Mouse (Mus musculus) G1E (cell line): Measurements from ENCODE around the gene Nfatc2ip. TPM values are rescaled to one million over a fixed set of nuclear protein-coding genes. Genes with fewer than 3 reads are reported as not detected.
"Not testable (repeated sequence)": the region's sequence is repeated elsewhere in the genome, so short reads cannot be mapped to it uniquely, and the experiment has no call there.

Experiments used
- ATAC-seq: 2 replicates; pipeline ENCODE4 v1.8.0; 2016; ENCODE audit warnings: mild to moderate bottlenecking; ENCODE audit not compliant: insufficient number of reproducible peaks, poor library complexity, low FRiP score, severe bottlenecking; ENCODE audit errors: extremely low read depth
- DNase-seq: peaks from one replicate; pipeline ENCODE4 v3.0.0; 2012; ENCODE audit warnings: low spot score
- H3K27me3 ChIP-seq: 2 replicates; pipeline ENCODE4 v1.6.1; 2012; ENCODE audit warnings: mild to moderate bottlenecking, low read length, inconsistent platforms; ENCODE audit not compliant: insufficient read depth
- H3K36me3 ChIP-seq: replicated peaks from 2 replicates; pipeline ENCODE3; 2012; ENCODE audit warnings: mild to moderate bottlenecking, inconsistent platforms
- H3K4me1 ChIP-seq: 2 replicates; pipeline ENCODE4 v1.6.1; 2012; ENCODE audit warnings: low read depth, low read length, inconsistent platforms, mixed read lengths; ENCODE audit not compliant: insufficient read depth
- H3K4me3 ChIP-seq: 2 replicates; pipeline ENCODE4 v1.5.1; 2012; ENCODE audit warnings: low read depth, mild to moderate bottlenecking, inconsistent platforms, low read length, moderate library complexity, mixed read lengths
- H3K9me3 ChIP-seq: replicated peaks from 2 replicates; pipeline ENCODE4 v1.6.1; 2012; ENCODE audit warnings: inconsistent platforms
- CTCF ChIP-seq: IDR thresholded peaks from 2 replicates; pipeline ENCODE4 v1.5.1; 2012; ENCODE audit warnings: low read depth, low read length, inconsistent platforms, mixed read lengths
- GATA1 ChIP-seq: IDR thresholded peaks from 2 replicates; pipeline ENCODE4 v1.6.1; 2012; ENCODE audit warnings: borderline replicate concordance, low read length, inconsistent platforms, mixed read lengths
- GATA2 ChIP-seq: IDR thresholded peaks from 2 replicates; pipeline ENCODE4 v1.6.1; 2012; ENCODE audit warnings: low read depth, low read length, inconsistent platforms, borderline replicate concordance
- POLR2AphosphoS5 ChIP-seq: IDR thresholded peaks from 2 replicates; pipeline ENCODE4 v1.6.1; 2012; ENCODE audit warnings: low read depth, low read length, inconsistent platforms; ENCODE audit not compliant: insufficient replicate concordance
- TAL1 ChIP-seq: conservative IDR thresholded peaks from 2 replicates; pipeline ENCODE4 v1.6.1; 2012; ENCODE audit warnings: low read depth, low read length, inconsistent platforms, mixed read lengths
- polyA plus RNA-seq: library from polyadenylated mRNA; stranded (reverse); fragments of >175 nt; gene quantifications from 2 replicates; pipeline ENCODE4 v1.2.3, GENCODE M21; 2012
- total RNA-seq, 2 experiments: library from RNA; stranded (forward) in 1 of 2; stranded (reverse) in 1 of 2; fragments of 200-1000 nt in 1 of 2; fragments of >200 nt in 1 of 2; fragmentation: Nextera tagmentation in 1 of 2; gene quantifications; 2 replicates each; pipeline ENCODE4 v1.2.3; 2014 to 2017

The Nfatc2ip gene
- total and polyA plus RNA-seq, 3 experiments, result 5.0 to 22.0 (median 16.8) TPM

DNA sequence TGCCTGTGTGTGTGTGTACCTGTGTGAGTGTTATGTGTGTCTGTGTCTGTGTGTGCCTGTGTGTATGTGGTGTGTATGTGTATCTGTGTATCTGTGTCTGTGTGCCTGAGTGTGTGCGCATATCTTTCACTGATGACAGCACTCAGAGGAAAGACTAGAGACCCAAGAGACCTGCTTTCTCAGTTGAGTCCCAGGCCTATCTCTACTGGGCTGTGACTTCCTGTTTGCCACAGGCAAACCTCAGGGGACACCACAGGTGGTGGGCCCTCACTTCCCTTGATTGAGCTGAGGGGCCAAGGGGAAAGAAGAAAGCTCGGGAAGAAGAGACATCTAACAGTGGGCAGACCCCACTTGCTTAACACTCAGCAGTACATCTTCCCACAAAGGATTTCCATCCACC lies 20.1 kb upstream of the Nfatc2ip start:
- H3K36me3 ChIP-seq, result no peaks in the 10 kb centered on the region
- no peaks in the 10 kb centered on the region for H3K9me3 ChIP-seq
- peaks cover 7% of the 10 kb centered on the region for H3K4me1 ChIP-seq
- no peak overlapping the region for H3K4me3 ChIP-seq
- ATAC-seq (no peak), DNase-seq (no peak)
- peaks cover 55% of the 10 kb centered on the region for H3K27me3 ChIP-seq
- TF ChIP-seq TAL1 (no peak), GATA1 (no peak), CTCF (no peak), GATA2 (no peak), POLR2AphosphoS5 (no peak)

- DNase-seq (no peak), ATAC-seq (no peak)
- H3K27me3 ChIP-seq, result peaks cover 71% of the 10 kb centered on the region
- H3K4me3 ChIP-seq, result no peak within 1 kb of the TSS
- peaks cover 7% of the 10 kb centered on the region for H3K4me1 ChIP-seq
- no peaks in the 10 kb centered on the region for H3K36me3 ChIP-seq
- H3K9me3 ChIP-seq, result no peaks in the 10 kb centered on the region
- TF ChIP-seq GATA1 (no peak), CTCF (no peak), GATA2 (no peak), POLR2AphosphoS5 (no peak), TAL1 (no peak)
These were observed 18.2 kb upstream of the Nfatc2ip start, which contains the start of gene Cd19 for GRCm38 (mm10) chr7:126414725-126415124. Gene Cd19, minus strand, starts transcription at chr7:126414889.

DNA sequence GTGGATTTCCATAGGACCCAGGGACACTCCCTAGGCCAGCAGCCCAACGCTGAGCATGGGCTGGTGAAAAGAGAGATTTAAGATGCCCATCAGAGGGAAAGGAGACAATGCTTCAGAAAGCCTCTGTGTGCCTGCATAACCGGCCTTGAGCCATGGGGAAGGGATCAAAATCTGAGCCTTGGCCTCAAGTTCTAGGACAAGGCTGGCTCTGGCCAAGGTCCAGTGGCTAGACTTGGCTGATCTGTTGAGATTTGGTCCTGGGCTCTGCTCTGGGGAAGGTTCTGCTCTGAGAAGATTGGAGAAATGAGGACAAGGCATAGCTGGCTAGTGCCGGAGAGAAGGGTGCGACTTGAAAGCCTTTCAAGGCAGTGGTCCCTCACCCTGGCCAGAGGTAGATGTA lies 14.5 kb upstream of the Nfatc2ip start:
- no peak for DNase-seq
- H3K4me3 ChIP-seq, result no peak overlapping the region
- peaks cover 65% of the 10 kb centered on the region for H3K27me3 ChIP-seq
- TF ChIP-seq GATA1, result no peak
- no peak for TF ChIP-seq CTCF
- no peaks in the 10 kb centered on the region for H3K4me1 ChIP-seq
- ATAC-seq, result no peak
- no peaks in the 10 kb centered on the region for H3K9me3 ChIP-seq
- H3K36me3 ChIP-seq, result no peaks in the 10 kb centered on the region

DNA sequence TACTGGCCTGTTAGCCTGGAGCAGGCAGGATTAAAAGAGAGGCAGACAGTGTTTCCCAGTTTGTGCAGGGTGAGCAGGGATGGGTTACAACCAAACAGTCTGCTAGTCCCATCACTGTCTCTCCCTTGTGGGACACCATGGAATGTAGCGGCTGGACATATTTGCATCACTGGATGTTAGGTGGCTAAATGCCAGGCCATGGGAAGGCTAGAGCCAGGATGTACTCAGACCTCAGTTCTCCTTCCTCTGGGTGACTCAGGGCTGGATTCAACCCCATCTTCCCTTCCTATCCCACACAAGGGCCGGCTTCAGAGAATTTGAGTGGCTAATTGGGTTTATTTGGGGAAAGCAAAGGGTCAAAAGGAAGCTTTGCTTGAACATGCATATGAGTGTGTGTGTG lies 12.1 kb upstream of the Nfatc2ip start:
- Histone ChIP-seq H3K4me1 (no peaks in the 10 kb centered on the region), H3K27me3 (peaks cover 57% of the 10 kb centered on the region), H3K9me3 (no peaks in the 10 kb centered on the region), H3K4me3 (no peak overlapping the region), H3K36me3 (no peaks in the 10 kb centered on the region)
- no peak for ATAC-seq
- TF ChIP-seq TAL1 (no peak), POLR2AphosphoS5 (no peak), CTCF (no peak), GATA2 (no peak)
- no peak for DNase-seq

GRCm38 (mm10) chr7:126402518-126402917 lies 6.0 kb upstream of the Nfatc2ip start:
- ATAC-seq, H3K9me3 ChIP-seq, DNase-seq, H3K4me3 ChIP-seq, H3K36me3 ChIP-seq: not testable (repeated sequence)
- H3K27me3 ChIP-seq, result peaks cover 14% of the 10 kb centered on the region
- peaks cover 12% of the 10 kb centered on the region for H3K4me1 ChIP-seq

- peaks cover 26% of the 10 kb centered on the region for H3K4me1 ChIP-seq
- TF ChIP-seq GATA2 (no peak), CTCF (peak; percentile 93), POLR2AphosphoS5 (no peak)
These were observed 3.0 kb upstream of the Nfatc2ip start for GRCm38 (mm10) chr7:126399548-126399947.

GRCm38 (mm10) chr7:126397822-126398221 lies 1.3 kb upstream of the Nfatc2ip start:
- DNase-seq (no peak), ATAC-seq (no peak)
- peaks cover 4% of the 10 kb centered on the region for H3K27me3 ChIP-seq
- TF ChIP-seq GATA1, result no peak
- TF ChIP-seq CTCF, result no peak
- TF ChIP-seq GATA2, result no peak
- TF ChIP-seq TAL1, result no peak
- no peak for TF ChIP-seq POLR2AphosphoS5
- peaks cover 26% of the 10 kb centered on the region for H3K4me1 ChIP-seq
- H3K9me3 ChIP-seq, result no peaks in the 10 kb centered on the region
- peaks cover 20% of the 10 kb centered on the region for H3K36me3 ChIP-seq
- no peak overlapping the region for H3K4me3 ChIP-seq

More at GRCm38 (mm10) chr7:126399548-126399947, 3.0 kb upstream of the Nfatc2ip start:
- Histone ChIP-seq H3K27me3 (peaks cover 12% of the 10 kb centered on the region), H3K9me3 (no peaks in the 10 kb centered on the region), H3K4me3 (no peak overlapping the region), H3K36me3 (peaks cover 5% of the 10 kb centered on the region)
- ATAC-seq, result no peak
- peak; percentile 58 for DNase-seq
